Mouse (Mus musculus): ENCODE data around the gene Ocln. TPM values are rescaled to one million over a fixed set of nuclear protein-coding genes. Genes with fewer than 3 reads are reported as not detected.

The Ocln gene
- polyA plus RNA-seq, 1 experiment = 21.3 TPM

DNA sequence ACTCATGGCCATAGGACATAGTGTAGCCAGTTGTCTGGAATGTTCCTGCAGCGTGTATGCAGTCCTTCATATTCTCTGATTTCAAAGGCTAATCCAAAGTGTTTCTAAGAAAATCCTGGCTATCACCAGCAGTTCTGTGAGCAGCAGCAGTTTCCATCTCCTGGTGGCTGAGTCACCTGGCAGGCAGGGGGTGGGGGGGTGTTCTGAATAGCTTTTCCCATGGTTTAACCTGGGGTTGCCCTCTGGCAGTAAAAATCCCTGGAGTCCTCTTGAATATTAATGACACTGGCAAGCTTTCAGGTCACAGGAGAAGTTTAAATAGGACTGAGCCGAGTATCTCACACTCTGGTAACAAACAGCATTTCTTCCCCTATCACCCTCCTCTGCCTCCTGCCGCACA lies 29.2 kb upstream of the Ocln start:
- DNase-seq = no peak
- TF ChIP-seq POLR2A (IDR thresholded peaks at IDR 0.05; ENCODE audit: borderline replicate concordance, extremely low read depth, low read depth, low read length) (no peak), CTCF (IDR thresholded peaks at IDR 0.05; ENCODE audit: insufficient read depth, low read length) (no peak)
- Histone ChIP-seq H3K4me3 (replicated peaks; ENCODE audit: extremely low read depth, low read depth, low read length) (no peak overlapping the region), H3K4me1 (ENCODE audit: control insufficient read depth, insufficient read depth, low read length) (peaks cover 10% of the 10 kb centered on the region)
- WGBS = 22% methylated on average over 3 of the region's 3 CpGs

- no peak for TF ChIP-seq POLR2A (IDR thresholded peaks at IDR 0.05; ENCODE audit: borderline replicate concordance, extremely low read depth, low read depth, low read length)
- 0 out of 2 replicates have a peak, but pooled peaks have one; percentile 33 for TF ChIP-seq CTCF (IDR thresholded peaks at IDR 0.05; ENCODE audit: insufficient read depth, low read length)
- no peak for DNase-seq
- no peak overlapping the region for H3K4me3 ChIP-seq (replicated peaks; ENCODE audit: extremely low read depth, low read depth, low read length)
- H3K4me1 ChIP-seq (ENCODE audit: control insufficient read depth, insufficient read depth, low read length) = peaks cover 10% of the 10 kb centered on the region
Measured at GRCm38 (mm10) chr13:100579951-100580350, 27.4 kb upstream of the Ocln start.

GRCm38 (mm10) chr13:100579220-100579619 lies 26.7 kb upstream of the Ocln start:
- TF ChIP-seq POLR2A (IDR thresholded peaks at IDR 0.05; ENCODE audit: borderline replicate concordance, extremely low read depth, low read depth, low read length) (no peak), CTCF (IDR thresholded peaks at IDR 0.05; ENCODE audit: insufficient read depth, low read length) (no peak)
- WGBS = 25% methylated on average over 3 of the region's 3 CpGs
- Histone ChIP-seq H3K4me3 (replicated peaks; ENCODE audit: extremely low read depth, low read depth, low read length) (no peak overlapping the region), H3K4me1 (ENCODE audit: control insufficient read depth, insufficient read depth, low read length) (peaks cover 10% of the 10 kb centered on the region)
- DNase-seq = no peak

DNA sequence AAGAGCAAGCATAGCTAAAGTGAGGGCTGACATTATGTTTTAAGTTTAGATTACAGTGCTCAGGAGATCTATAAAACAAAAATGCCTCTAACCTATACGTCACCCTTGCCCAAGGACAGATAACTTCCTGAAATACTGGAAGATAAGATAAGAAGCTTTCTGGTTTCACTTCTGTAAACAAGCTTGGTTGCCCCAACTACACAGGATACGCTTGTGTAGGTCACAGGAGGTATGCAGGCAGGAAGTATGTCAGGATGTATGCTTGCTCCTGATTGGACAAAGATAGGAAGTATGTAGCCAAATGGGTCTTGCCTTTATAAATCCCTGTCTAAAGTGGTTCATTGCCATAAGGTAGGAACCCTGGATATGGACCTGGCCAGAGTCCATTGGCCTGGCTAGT lies 23.4 kb upstream of the Ocln start:
- no peak for DNase-seq
- Histone ChIP-seq H3K4me3 (replicated peaks; ENCODE audit: extremely low read depth, low read depth, low read length) (no peak overlapping the region), H3K4me1 (ENCODE audit: control insufficient read depth, insufficient read depth, low read length) (peaks cover 3% of the 10 kb centered on the region)
- TF ChIP-seq POLR2A (IDR thresholded peaks at IDR 0.05; ENCODE audit: borderline replicate concordance, extremely low read depth, low read depth, low read length) (no peak), CTCF (IDR thresholded peaks at IDR 0.05; ENCODE audit: insufficient read depth, low read length) (no peak)
- 22% methylated on average over 2 of the region's 2 CpGs for WGBS

DNA sequence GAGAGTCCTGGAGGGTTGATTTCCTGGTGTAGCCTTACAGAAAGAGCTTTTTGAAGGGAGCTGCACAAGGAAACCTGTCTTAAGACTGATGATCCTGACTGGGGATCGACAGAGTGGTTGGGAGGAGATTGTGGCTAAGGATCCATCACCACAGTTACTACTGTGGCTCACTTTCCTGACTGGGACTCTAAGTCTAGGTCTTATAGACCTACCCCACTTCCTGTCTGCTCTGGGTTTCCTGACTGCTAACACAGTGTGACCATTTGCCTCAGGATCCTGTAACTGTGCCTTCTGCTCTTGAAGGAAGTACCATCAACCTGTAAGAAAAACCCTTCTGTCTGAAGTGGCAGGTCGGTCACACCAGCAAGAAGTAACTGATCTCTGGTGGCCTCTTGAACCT lies 18.2 kb upstream of the Ocln start:
- DNase-seq = no peak
- WGBS = 53% methylated on average over 2 of the region's 2 CpGs
- no peak for TF ChIP-seq CTCF (IDR thresholded peaks at IDR 0.05; ENCODE audit: insufficient read depth, low read length)
- no peak for TF ChIP-seq POLR2A (IDR thresholded peaks at IDR 0.05; ENCODE audit: borderline replicate concordance, extremely low read depth, low read depth, low read length)
- Histone ChIP-seq H3K4me3 (replicated peaks; ENCODE audit: extremely low read depth, low read depth, low read length) (no peak overlapping the region), H3K4me1 (ENCODE audit: control insufficient read depth, insufficient read depth, low read length) (peaks cover 8% of the 10 kb centered on the region)

GRCm38 (mm10) chr13:100568359-100568758 lies 15.8 kb upstream of the Ocln start:
- 100% methylated on average over 1 of the region's 1 CpGs for WGBS
- H3K4me3 ChIP-seq (replicated peaks; ENCODE audit: extremely low read depth, low read depth, low read length) = no peak overlapping the region
- peaks cover 8% of the 10 kb centered on the region for H3K4me1 ChIP-seq (ENCODE audit: control insufficient read depth, insufficient read depth, low read length)
- no peak for TF ChIP-seq POLR2A (IDR thresholded peaks at IDR 0.05; ENCODE audit: borderline replicate concordance, extremely low read depth, low read depth, low read length)
- no peak for TF ChIP-seq CTCF (IDR thresholded peaks at IDR 0.05; ENCODE audit: insufficient read depth, low read length)
- no peak for DNase-seq

DNA sequence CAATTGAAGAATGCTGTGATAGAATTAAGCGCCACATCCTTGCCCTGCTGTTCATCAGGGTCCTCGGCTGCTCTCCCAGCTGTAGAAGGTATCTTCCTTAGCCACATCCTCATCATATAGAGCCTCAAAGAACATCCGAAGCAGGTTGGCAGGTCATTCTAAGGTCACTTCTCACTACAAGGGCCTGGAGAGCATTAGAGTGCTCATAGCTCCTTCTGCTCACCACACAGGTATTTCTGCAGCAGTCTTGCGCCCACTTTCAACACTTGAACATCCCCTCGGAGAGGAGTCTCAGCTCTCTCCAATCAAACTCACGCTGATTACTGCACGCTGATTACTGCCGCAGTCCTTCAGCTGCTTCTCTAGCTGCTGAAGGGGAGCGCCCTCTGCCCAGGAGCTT lies 6.9 kb upstream of the Ocln start:
- Histone ChIP-seq H3K4me1 (ENCODE audit: control insufficient read depth, insufficient read depth, low read length) (peaks cover 6% of the 10 kb centered on the region; the same call in 1 of the 2 replicates), H3K4me3 (replicated peaks; ENCODE audit: extremely low read depth, low read depth, low read length) (no peak overlapping the region)
- DNase-seq = no peak
- TF ChIP-seq POLR2A (IDR thresholded peaks at IDR 0.05; ENCODE audit: borderline replicate concordance, extremely low read depth, low read depth, low read length) (no peak), CTCF (IDR thresholded peaks at IDR 0.05; ENCODE audit: insufficient read depth, low read length) (no peak)
- WGBS = 67% methylated on average over 9 of the region's 9 CpGs

DNA sequence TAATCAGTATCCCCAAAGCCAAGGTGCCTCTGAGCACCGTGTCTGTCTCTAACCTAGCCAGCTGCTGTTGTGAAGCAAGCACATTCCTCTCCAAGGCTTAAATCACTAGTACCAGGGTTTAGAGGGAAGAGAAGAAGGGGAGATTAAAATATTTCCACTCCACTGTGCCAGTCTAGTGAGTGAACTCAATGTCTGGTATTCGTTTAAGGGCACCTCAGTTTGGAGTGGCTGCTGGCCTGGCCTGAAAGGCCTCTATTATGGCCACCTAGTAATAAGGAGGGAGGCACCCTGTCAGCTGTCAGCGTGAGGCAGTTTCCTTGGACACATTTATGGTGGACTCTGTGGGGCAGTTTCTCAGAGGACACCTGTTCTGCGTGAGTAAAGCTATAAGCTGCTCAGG lies 4.5 kb upstream of the Ocln start:
- TF ChIP-seq CTCF (IDR thresholded peaks at IDR 0.05; ENCODE audit: insufficient read depth, low read length) = no peak
- no peak for TF ChIP-seq POLR2A (IDR thresholded peaks at IDR 0.05; ENCODE audit: borderline replicate concordance, extremely low read depth, low read depth, low read length)
- Histone ChIP-seq H3K4me3 (replicated peaks; ENCODE audit: extremely low read depth, low read depth, low read length) (no peak overlapping the region), H3K4me1 (ENCODE audit: control insufficient read depth, insufficient read depth, low read length) (peaks cover 6% of the 10 kb centered on the region; the same call in 1 of the 2 replicates)
- 62% methylated on average over 4 of the region's 4 CpGs for WGBS
- DNase-seq = no peak

DNA sequence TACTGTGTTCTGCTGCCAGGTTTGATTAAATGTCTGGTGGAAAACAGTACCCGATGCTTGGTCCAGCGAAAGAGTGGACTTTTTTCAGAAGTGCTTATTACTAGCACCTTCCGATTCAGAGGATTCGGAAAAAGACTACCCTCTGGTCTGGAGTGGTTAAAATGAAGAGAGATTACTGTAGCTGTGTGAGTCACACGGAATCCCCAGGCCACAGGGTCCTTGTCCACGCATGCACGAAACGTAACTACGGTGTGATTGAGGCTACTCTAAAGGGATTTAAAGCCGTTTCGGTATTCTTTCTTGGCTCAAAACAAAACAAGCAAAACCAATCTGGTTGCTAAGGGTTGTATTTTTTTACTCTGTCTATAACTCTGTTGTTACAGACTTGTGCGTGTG lies 522 bp upstream of the Ocln start:
- DNase-seq = no peak
- WGBS = 4% methylated on average over 12 of the region's 12 CpGs
- peak overlapping the region; percentile 65 for H3K4me3 ChIP-seq (replicated peaks; ENCODE audit: extremely low read depth, low read depth, low read length)
- TF ChIP-seq POLR2A (IDR thresholded peaks at IDR 0.05; ENCODE audit: borderline replicate concordance, extremely low read depth, low read depth, low read length) (no peak), CTCF (IDR thresholded peaks at IDR 0.05; ENCODE audit: insufficient read depth, low read length) (no peak)
- peaks cover 2% of the 10 kb centered on the region; the same call in 1 of the 2 replicates for H3K4me1 ChIP-seq (ENCODE audit: control insufficient read depth, insufficient read depth, low read length)

GRCm38 (mm10) chr13:100552009-100552368 lies 529 bp downstream of the Ocln start:
- no peak for TF ChIP-seq CTCF (IDR thresholded peaks at IDR 0.05; ENCODE audit: insufficient read depth, low read length)
- TF ChIP-seq POLR2A (IDR thresholded peaks at IDR 0.05; ENCODE audit: borderline replicate concordance, extremely low read depth, low read depth, low read length) = no peak
- peaks cover 5% of the 10 kb centered on the region; the same call in 1 of the 2 replicates for H3K4me1 ChIP-seq (ENCODE audit: control insufficient read depth, insufficient read depth, low read length)
- under 1% methylated on average over 35 of the region's 35 CpGs for WGBS
- peak overlapping the region; percentile 65 for H3K4me3 ChIP-seq (replicated peaks; ENCODE audit: extremely low read depth, low read depth, low read length)
- DNase-seq = peak; percentile 40

Data from lung, adult 2 months (tissue).